Mouse (Mus musculus) heart, postnatal 0 days (tissue): ENCODE data around the gene Olfr1241. TPM values are rescaled to one million over a fixed set of nuclear protein-coding genes. Genes with fewer than 3 reads are reported as not detected.

ENCODE experiments used
- ATAC-seq: fragments of 200-750 bp; cut with Nextera tagmentation; 2 replicates; pipeline ENCODE4 v1.8.0; 2017; ENCODE audit warnings: low read depth, moderate number of reproducible peaks, moderate library complexity; ENCODE audit not compliant: insufficient read depth
- DNase-seq: peaks from one replicate; pipeline ENCODE4 v3.0.0-alpha.2; 2016; ENCODE audit warnings: low spot score
- H3K27ac ChIP-seq: fragments of 300-500 bp; sonication (generic); 2 replicates; pipeline ENCODE4 v1.5.1; 2014; ENCODE audit warnings: low read depth, mild to moderate bottlenecking
- H3K27me3 ChIP-seq: fragments of 300-500 bp; sonication (generic); 2 replicates; pipeline ENCODE4 v1.6.1; 2014; ENCODE audit warnings: low read length, mixed read lengths; ENCODE audit not compliant: control insufficient read depth, insufficient read depth
- H3K36me3 ChIP-seq: fragments of 300-500 bp; sonication (generic); replicated peaks from 2 replicates; pipeline ENCODE4 v1.6.1; 2014; ENCODE audit warnings: low read length, mixed read lengths; ENCODE audit not compliant: control insufficient read depth, insufficient read depth
- H3K4me1 ChIP-seq: fragments of 300-500 bp; sonication (generic); 2 replicates; pipeline ENCODE4 v1.6.1; 2014; ENCODE audit warnings: antibody characterized with exemption; ENCODE audit not compliant: control insufficient read depth, insufficient read depth
- H3K4me2 ChIP-seq: fragments of 300-500 bp; sonication (generic); 2 replicates; pipeline ENCODE4 v1.6.1; 2014; ENCODE audit warnings: low read depth, mild to moderate bottlenecking, low read length, moderate library complexity
- H3K4me3 ChIP-seq: fragments of 300-500 bp; sonication (generic); 2 replicates; pipeline ENCODE4 v1.5.1; 2014; ENCODE audit warnings: low read depth, low read length
- H3K9ac ChIP-seq: fragments of 300-500 bp; sonication (generic); replicated peaks from 2 replicates; pipeline ENCODE4 v1.6.1; 2014; ENCODE audit warnings: low read depth, low read length, mixed read lengths
- H3K9me3 ChIP-seq: fragments of 300-500 bp; sonication (generic); replicated peaks from 2 replicates; pipeline ENCODE4 v1.6.1; 2016; ENCODE audit warnings: low read length; ENCODE audit not compliant: control insufficient read depth
- CTCF ChIP-seq: IDR thresholded peaks from 2 replicates; pipeline ENCODE4 v1.5.1; 2016; ENCODE audit warnings: antibody characterized with exemption, control low read depth, low read depth
- EP300 ChIP-seq: IDR thresholded peaks from 2 replicates; pipeline ENCODE4 v1.6.1; 2016; ENCODE audit warnings: antibody characterized with exemption, low read depth
- WGBS: fragments of 180-500 bp; shearing (Covaris S2); extraction: QIAGEN DNeasy Blood & Tissue Kit; methylation state at CpG from one replicate; pipeline ENCODE4 v1.1.7; 2014; 5-methylcytosine and 5-hydroxymethylcytosine counted together
- polyA plus RNA-seq: library from polyadenylated mRNA; unstranded; fragments of >200 nt; fragmentation: Nextera tagmentation; extraction: Ambion mirVana; gene quantifications from 2 replicates; pipeline ENCODE4 v1.2.1, GENCODE M21; 2015
- total RNA-seq: library from RNA; depleted of rRNA; stranded (reverse); fragments of >200 nt; gene quantifications from 2 replicates; pipeline ENCODE4 v1.2.3, GENCODE M21; 2014; ENCODE audit warnings: low replicate concordance; rRNA removed

Olfr1241 gene
- not detected in 2 replicates for total RNA-seq
- not detected in 2 replicates for polyA plus RNA-seq

DNA sequence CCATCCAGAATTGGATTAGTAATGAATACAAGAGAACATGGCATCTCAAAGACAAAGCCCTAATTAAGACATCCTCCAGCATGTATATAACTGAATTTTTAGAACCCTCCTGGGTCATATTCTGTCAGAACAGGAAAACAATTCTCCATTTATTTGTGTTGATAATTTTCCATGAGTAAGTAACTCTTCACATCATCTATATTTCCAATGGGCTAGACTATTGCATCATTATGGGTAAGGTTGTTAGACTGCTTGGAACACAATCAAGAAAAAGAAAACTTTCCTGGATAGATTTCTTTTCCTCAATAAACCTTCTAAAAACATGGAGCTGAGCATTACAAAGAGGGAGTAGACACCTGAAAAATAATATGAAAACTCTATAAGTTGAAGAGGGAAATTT lies at the start of gene Olfr1241:
Gene Olfr1241 (minus strand): TSS at position 101 of the 400 bp plus-strand sequence.
- Histone ChIP-seq H3K4me1 (no peaks in the 10 kb centered on the region), H3K9ac (no peak within 1 kb of the TSS), H3K27ac (no peak within 1 kb of the TSS), H3K4me2 (no peak within 1 kb of the TSS), H3K9me3 (no peaks in the 10 kb centered on the region), H3K36me3 (no peaks in the 10 kb centered on the region), H3K4me3 (no peak within 1 kb of the TSS), H3K27me3 (no peaks in the 10 kb centered on the region)
- no peak for ATAC-seq
- no peak for TF ChIP-seq CTCF
- no peak for TF ChIP-seq EP300
- DNase-seq = no peak

DNA sequence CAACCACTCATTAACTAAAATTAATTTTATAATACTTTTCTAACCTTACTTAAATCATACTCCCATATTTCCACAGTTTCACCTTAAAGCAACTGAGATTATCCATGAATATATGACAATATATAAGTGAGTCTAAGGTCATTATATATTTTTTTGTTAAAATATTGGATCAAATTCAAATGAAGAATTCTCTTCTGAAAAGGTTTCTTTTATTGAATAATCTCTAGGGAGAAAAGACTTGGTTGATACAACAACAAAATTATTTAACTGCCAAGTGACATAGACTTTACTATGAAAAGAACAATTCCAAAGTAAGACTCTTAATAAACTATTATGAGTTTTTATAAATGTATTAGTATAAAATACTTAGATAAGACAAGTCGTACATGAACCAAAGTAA lies 44.5 kb upstream of the Olfr1241 start, which contains the start of gene Olfr1243:
Gene Olfr1243 (minus strand): TSS at position 101 of the 400 bp plus-strand sequence.
- Histone ChIP-seq H3K9ac (no peak within 1 kb of the TSS), H3K27ac (no peak within 1 kb of the TSS), H3K27me3 (no peaks in the 10 kb centered on the region), H3K4me1 (no peaks in the 10 kb centered on the region), H3K36me3 (no peaks in the 10 kb centered on the region), H3K4me3 (no peak within 1 kb of the TSS), H3K9me3 (no peaks in the 10 kb centered on the region), H3K4me2 (no peak within 1 kb of the TSS)
- no peak for DNase-seq
- no peak for ATAC-seq
- WGBS = 73% methylated on average over 1 of the region's 1 CpGs
- no peak for TF ChIP-seq CTCF
- TF ChIP-seq EP300 = no peak

DNA sequence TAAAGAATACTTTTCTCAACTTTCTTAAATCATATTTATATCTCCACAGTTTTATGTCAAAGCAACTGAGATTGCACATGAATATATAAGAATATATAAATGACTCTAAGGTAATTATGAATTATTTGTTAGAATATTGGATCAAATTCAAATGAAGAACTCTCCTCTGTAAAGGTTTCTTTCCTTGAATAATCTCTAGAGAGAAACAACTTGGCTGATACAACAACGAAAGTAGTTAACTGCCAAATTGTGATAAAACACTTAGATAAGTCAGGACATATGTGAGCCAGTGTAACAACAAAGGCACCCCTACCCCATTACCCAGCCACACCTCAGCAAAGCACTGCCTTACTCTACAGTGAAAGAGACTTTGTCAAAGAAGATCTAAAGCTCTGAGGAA lies 11.3 kb upstream of the Olfr1241 start, which contains the start of gene Olfr1242:
Gene Olfr1242 (minus strand): TSS at position 101 of the 400 bp plus-strand sequence.
- DNase-seq = no peak
- Histone ChIP-seq H3K36me3 (no peaks in the 10 kb centered on the region), H3K27ac (no peak within 1 kb of the TSS), H3K27me3 (no peaks in the 10 kb centered on the region), H3K4me2 (no peak within 1 kb of the TSS), H3K4me1 (no peaks in the 10 kb centered on the region), H3K9ac (no peak within 1 kb of the TSS), H3K4me3 (no peak within 1 kb of the TSS), H3K9me3 (no peaks in the 10 kb centered on the region)
- TF ChIP-seq EP300 (no peak), CTCF (no peak)
- WGBS = 53% methylated on average over 1 of the region's 1 CpGs
- no peak for ATAC-seq

DNA sequence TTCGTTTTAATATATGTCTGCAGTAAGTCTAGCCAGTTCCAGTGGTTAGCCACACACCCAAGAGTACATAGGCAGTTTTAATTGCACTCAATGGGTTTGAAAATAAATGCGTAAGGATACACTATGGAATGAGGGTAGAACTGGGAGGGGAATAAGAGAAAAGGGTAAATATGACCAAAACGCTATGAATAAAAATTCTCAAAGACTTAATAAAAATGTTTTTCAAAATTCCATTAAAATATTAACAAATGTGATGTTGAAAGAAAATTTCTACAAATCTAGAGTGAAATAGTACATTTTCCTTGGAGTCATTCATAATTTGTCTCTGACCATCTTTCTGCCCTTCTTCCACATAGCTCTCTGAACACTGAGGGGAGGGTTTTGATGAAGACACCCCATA lies 44.0 kb downstream of the Olfr1241 start, which contains the start of gene Olfr1240:
Gene Olfr1240 (minus strand): TSS at position 101 of the 400 bp plus-strand sequence.
- ATAC-seq = no peak
- Histone ChIP-seq H3K27me3 (no peaks in the 10 kb centered on the region), H3K4me1 (no peaks in the 10 kb centered on the region), H3K9ac (no peak within 1 kb of the TSS), H3K9me3 (no peaks in the 10 kb centered on the region), H3K4me2 (no peak within 1 kb of the TSS), H3K27ac (no peak within 1 kb of the TSS), H3K4me3 (no peak within 1 kb of the TSS), H3K36me3 (no peaks in the 10 kb centered on the region)
- DNase-seq = no peak
- no peak for TF ChIP-seq CTCF
- TF ChIP-seq EP300 = no peak
- WGBS = 61% methylated on average over 3 of the region's 3 CpGs

Other genes with a start within 250 kb of the Olfr1241 start
- not detected in 2 replicates for gene Olfr1228, start 233.1 kb downstream of the Olfr1241 start, total RNA-seq
- not detected in 2 replicates for gene Olfr1228, start 233.1 kb downstream of the Olfr1241 start, polyA plus RNA-seq
- gene Olfr1229, start 199.1 kb downstream of the Olfr1241 start, total RNA-seq = not detected in 2 replicates
- not detected in 2 replicates for gene Olfr1229, start 199.1 kb downstream of the Olfr1241 start, polyA plus RNA-seq
- not detected in 2 replicates for gene Olfr1230, start 189.9 kb downstream of the Olfr1241 start, total RNA-seq
- not detected in 2 replicates for gene Olfr1230, start 189.9 kb downstream of the Olfr1241 start, polyA plus RNA-seq
- not detected in 2 replicates for gene Olfr1231, start 180.1 kb downstream of the Olfr1241 start, total RNA-seq
- gene Olfr1231, start 180.1 kb downstream of the Olfr1241 start, polyA plus RNA-seq = not detected in 2 replicates
- gene Olfr1232, start 157.5 kb downstream of the Olfr1241 start, total RNA-seq = not detected in 2 replicates
- not detected in 2 replicates for gene Olfr1232, start 157.5 kb downstream of the Olfr1241 start, polyA plus RNA-seq
- gene Olfr1233, start 144.7 kb downstream of the Olfr1241 start, total RNA-seq = not detected in 2 replicates
- gene Olfr1233, start 144.7 kb downstream of the Olfr1241 start, polyA plus RNA-seq = not detected in 2 replicates
- gene Olfr1234, start 122.3 kb downstream of the Olfr1241 start, total RNA-seq = not detected in 2 replicates
- gene Olfr1234, start 122.3 kb downstream of the Olfr1241 start, polyA plus RNA-seq = not detected in 2 replicates
- not detected in 2 replicates for gene Olfr1238, start 77.5 kb downstream of the Olfr1241 start, total RNA-seq
- not detected in 2 replicates for gene Olfr1238, start 77.5 kb downstream of the Olfr1241 start, polyA plus RNA-seq
- not detected in 2 replicates for gene Olfr1239, start 66.7 kb downstream of the Olfr1241 start, total RNA-seq
- gene Olfr1239, start 66.7 kb downstream of the Olfr1241 start, polyA plus RNA-seq = not detected in 2 replicates
- gene Olfr1240, start 44.1 kb downstream of the Olfr1241 start, total RNA-seq = not detected in 2 replicates
- not detected in 2 replicates for gene Olfr1240, start 44.1 kb downstream of the Olfr1241 start, polyA plus RNA-seq
- not detected in 2 replicates for gene Olfr1242, start 11.2 kb upstream of the Olfr1241 start, total RNA-seq
- gene Olfr1242, start 11.2 kb upstream of the Olfr1241 start, polyA plus RNA-seq = not detected in 2 replicates
- gene Olfr1243, start 44.4 kb upstream of the Olfr1241 start, total RNA-seq = not detected in 2 replicates
- not detected in 2 replicates for gene Olfr1243, start 44.4 kb upstream of the Olfr1241 start, polyA plus RNA-seq
- gene Olfr1245, start 91.3 kb upstream of the Olfr1241 start, total RNA-seq = not detected in 2 replicates
- not detected in 2 replicates for gene Olfr1245, start 91.3 kb upstream of the Olfr1241 start, polyA plus RNA-seq
- not detected in 2 replicates for gene Olfr1246, start 106.0 kb upstream of the Olfr1241 start, total RNA-seq
- gene Olfr1246, start 106.0 kb upstream of the Olfr1241 start, polyA plus RNA-seq = not detected in 2 replicates
- not detected in 2 replicates for gene Olfr1247, start 127.0 kb upstream of the Olfr1241 start, total RNA-seq
- gene Olfr1247, start 127.0 kb upstream of the Olfr1241 start, polyA plus RNA-seq = not detected in 2 replicates
- gene Olfr1248, start 131.1 kb upstream of the Olfr1241 start, total RNA-seq = not detected in 2 replicates
- gene Olfr1248, start 131.1 kb upstream of the Olfr1241 start, polyA plus RNA-seq = not detected in 2 replicates
- not detected in 2 replicates for gene Olfr1249, start 147.9 kb upstream of the Olfr1241 start, total RNA-seq
- not detected in 2 replicates for gene Olfr1249, start 147.9 kb upstream of the Olfr1241 start, polyA plus RNA-seq
- not detected in 2 replicates for gene Olfr1250, start 174.3 kb upstream of the Olfr1241 start, total RNA-seq
- not detected in 2 replicates for gene Olfr1250, start 174.3 kb upstream of the Olfr1241 start, polyA plus RNA-seq
- not detected in 2 replicates for gene Olfr1251, start 184.8 kb upstream of the Olfr1241 start, total RNA-seq
- not detected in 2 replicates for gene Olfr1251, start 184.8 kb upstream of the Olfr1241 start, polyA plus RNA-seq
- gene Olfr1252, start 237.9 kb upstream of the Olfr1241 start, total RNA-seq = not detected in 2 replicates
- not detected in 2 replicates for gene Olfr1252, start 237.9 kb upstream of the Olfr1241 start, polyA plus RNA-seq